Mouse (Mus musculus): ENCODE measurements around the gene Cgrrf1. TPM values are rescaled to one million over a fixed set of nuclear protein-coding genes. Genes with fewer than 3 reads are reported as not detected.

Gene Cgrrf1
- polyA plus RNA-seq, 1 experiment: 28.7 TPM

- H3K79me3 ChIP-seq (ENCODE audit: low read depth): peaks cover 26% of the 10 kb centered on the region
- peak overlapping the region; percentile 66 for H3K4me3 ChIP-seq (ENCODE audit: insufficient read depth, poor library complexity, severe bottlenecking)
- no peaks in the 10 kb centered on the region for H3K27me3 ChIP-seq (ENCODE audit: control insufficient read depth, insufficient read depth, insufficient read length)
- no peak for TF ChIP-seq USF1 (IDR thresholded peaks at IDR 0.05; ENCODE audit: low read depth)
- peak; percentile 40 for TF ChIP-seq MAX (IDR thresholded peaks at IDR 0.05)
- TF ChIP-seq MYOD1 (IDR thresholded peaks at IDR 0.05; ENCODE audit: control insufficient read depth, insufficient read length, low read depth): peak; percentile 38
- H3K36me3 ChIP-seq (ENCODE audit: control insufficient read depth, insufficient read depth): peaks cover 2% of the 10 kb centered on the region
- H3K79me2 ChIP-seq (ENCODE audit: control insufficient read depth, insufficient read depth): peaks cover 39% of the 10 kb centered on the region
- peak overlapping the region; percentile 74 for H3ac ChIP-seq (ENCODE audit: control insufficient read depth, insufficient read length, low read depth)
Measured at GRCm38 (mm10) chr14:46881581-46882430, 49.9 kb downstream of the Cgrrf1 start.

- H3K4me3 ChIP-seq (ENCODE audit: insufficient read depth, poor library complexity, severe bottlenecking): peak within 1 kb of the TSS; percentile 66
- H3K79me3 ChIP-seq (ENCODE audit: low read depth): peaks cover 32% of the 10 kb centered on the region
- TF ChIP-seq MYOG (IDR thresholded peaks at IDR 0.05; ENCODE audit: control insufficient read depth, extremely low read depth, insufficient read length) (no peak), CTCF (IDR thresholded peaks at IDR 0.05; ENCODE audit: control insufficient read depth, insufficient read depth, insufficient read length) (peak; percentile 28)
- H3K36me3 ChIP-seq (ENCODE audit: control insufficient read depth, insufficient read depth): peaks cover 8% of the 10 kb centered on the region
- H3K27me3 ChIP-seq (ENCODE audit: control insufficient read depth, insufficient read depth, insufficient read length): no peaks in the 10 kb centered on the region
- H3K79me2 ChIP-seq (ENCODE audit: control insufficient read depth, insufficient read depth): peaks cover 47% of the 10 kb centered on the region
- H3ac ChIP-seq (ENCODE audit: control insufficient read depth, insufficient read length, low read depth): peak within 1 kb of the TSS; percentile 87
Measured at GRCm38 (mm10) chr14:46882431-46883067, 50.6 kb downstream of the Cgrrf1 start, which contains the start of gene Samd4. TSS of gene Samd4 (plus strand) at chr14:46882854.

GRCm38 (mm10) chr14:46883068-46883870 is 51.3 kb downstream of the Cgrrf1 start:
- Histone ChIP-seq H3ac (ENCODE audit: control insufficient read depth, insufficient read length, low read depth) (peak overlapping the region; percentile 87), H3K79me3 (ENCODE audit: low read depth) (peaks cover 37% of the 10 kb centered on the region), H3K36me3 (ENCODE audit: control insufficient read depth, insufficient read depth) (peaks cover 10% of the 10 kb centered on the region), H3K4me3 (ENCODE audit: insufficient read depth, poor library complexity, severe bottlenecking) (peak overlapping the region; percentile 66), H3K27me3 (ENCODE audit: control insufficient read depth, insufficient read depth, insufficient read length) (no peaks in the 10 kb centered on the region), H3K79me2 (ENCODE audit: control insufficient read depth, insufficient read depth) (peaks cover 52% of the 10 kb centered on the region)
- no peak for TF ChIP-seq MYOD1 (IDR thresholded peaks at IDR 0.05; ENCODE audit: control insufficient read depth, insufficient read length, low read depth)
- TF ChIP-seq MYOG (IDR thresholded peaks at IDR 0.05; ENCODE audit: control insufficient read depth, extremely low read depth, insufficient read length): no peak
- no peak for TF ChIP-seq MAX (IDR thresholded peaks at IDR 0.05)
- no peak for TF ChIP-seq CTCF (IDR thresholded peaks at IDR 0.05; ENCODE audit: control insufficient read depth, insufficient read depth, insufficient read length)
- TF ChIP-seq USF1 (IDR thresholded peaks at IDR 0.05; ENCODE audit: low read depth): no peak
- TF ChIP-seq CEBPB (IDR thresholded peaks at IDR 0.05; ENCODE audit: low read depth): no peak

GRCm38 (mm10) chr14:46883871-46884441 is 52.0 kb downstream of the Cgrrf1 start:
- H3K79me3 ChIP-seq (ENCODE audit: low read depth): peaks cover 44% of the 10 kb centered on the region
- peak overlapping the region; percentile 66 for H3K4me3 ChIP-seq (ENCODE audit: insufficient read depth, poor library complexity, severe bottlenecking)
- H3K27me3 ChIP-seq (ENCODE audit: control insufficient read depth, insufficient read depth, insufficient read length): no peaks in the 10 kb centered on the region
- H3K79me2 ChIP-seq (ENCODE audit: control insufficient read depth, insufficient read depth): peaks cover 59% of the 10 kb centered on the region
- peaks cover 17% of the 10 kb centered on the region for H3K36me3 ChIP-seq (ENCODE audit: control insufficient read depth, insufficient read depth)
- no peak for TF ChIP-seq MYOD1 (IDR thresholded peaks at IDR 0.05; ENCODE audit: control insufficient read depth, insufficient read length, low read depth)
- TF ChIP-seq USF1 (IDR thresholded peaks at IDR 0.05; ENCODE audit: low read depth): no peak
- TF ChIP-seq MAX (IDR thresholded peaks at IDR 0.05): no peak
- no peak for TF ChIP-seq MYOG (IDR thresholded peaks at IDR 0.05; ENCODE audit: control insufficient read depth, extremely low read depth, insufficient read length)
- no peak for TF ChIP-seq CTCF (IDR thresholded peaks at IDR 0.05; ENCODE audit: control insufficient read depth, insufficient read depth, insufficient read length)
- TF ChIP-seq CEBPB (IDR thresholded peaks at IDR 0.05; ENCODE audit: low read depth): no peak
- no peak for TF ChIP-seq FOSL1 (IDR thresholded peaks at IDR 0.05; ENCODE audit: insufficient read depth, low read length, poor library complexity, severe bottlenecking)
- H3ac ChIP-seq (ENCODE audit: control insufficient read depth, insufficient read length, low read depth): peak overlapping the region; percentile 73

- peaks cover 53% of the 10 kb centered on the region for H3K79me3 ChIP-seq (ENCODE audit: low read depth)
- H3ac ChIP-seq (ENCODE audit: control insufficient read depth, insufficient read length, low read depth): peak overlapping the region; percentile 85
- H3K4me3 ChIP-seq (ENCODE audit: insufficient read depth, poor library complexity, severe bottlenecking): peak overlapping the region; percentile 66
- H3K79me2 ChIP-seq (ENCODE audit: control insufficient read depth, insufficient read depth): peaks cover 68% of the 10 kb centered on the region
- H3K27me3 ChIP-seq (ENCODE audit: control insufficient read depth, insufficient read depth, insufficient read length): no peaks in the 10 kb centered on the region
- H3K36me3 ChIP-seq (ENCODE audit: control insufficient read depth, insufficient read depth): peaks cover 24% of the 10 kb centered on the region
- TF ChIP-seq CEBPB (IDR thresholded peaks at IDR 0.05; ENCODE audit: low read depth) (no peak), USF1 (IDR thresholded peaks at IDR 0.05; ENCODE audit: low read depth) (no peak), FOSL1 (IDR thresholded peaks at IDR 0.05; ENCODE audit: insufficient read depth, low read length, poor library complexity, severe bottlenecking) (no peak)
Measured at GRCm38 (mm10) chr14:46884701-46885428, 52.9 kb downstream of the Cgrrf1 start.

Data from C2C12 (cell line).